ENCODE assay signal across 8 mouse cellular contexts in the genomic region with DNA sequence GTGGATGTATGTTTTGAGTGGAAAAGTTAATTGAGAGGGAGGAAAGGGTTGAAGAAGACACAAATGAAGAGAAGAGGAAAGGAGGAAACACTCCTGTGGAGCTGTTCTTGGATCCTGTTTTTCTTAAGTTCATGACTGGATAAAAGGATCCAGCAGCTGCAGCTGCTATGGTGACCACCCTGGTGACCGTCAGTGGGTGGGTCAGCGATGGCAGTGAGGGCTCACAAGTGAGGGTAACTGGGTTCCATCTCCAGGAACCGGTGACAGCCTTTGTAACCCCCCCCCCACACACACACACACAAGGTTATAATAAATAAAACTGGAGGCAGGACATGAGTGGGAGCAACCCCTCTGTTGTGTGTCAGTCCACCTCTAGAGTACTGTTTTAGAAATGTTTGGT. TPM values are rescaled to one million over a fixed set of nuclear protein-coding genes. Genes with fewer than 3 reads are reported as not detected.
A peak's percentile ranks its signal among the peaks of the same experiment; 100 is the strongest.
DNase-seq lines count a peak whose midpoint lies in the region; ATAC-seq and TF ChIP-seq lines count a peak whose summit lies in the region.

No protein-coding gene starts in this region.

- ATAC-seq in liver, embryonic 12.5 days: no peak
- no peak for ATAC-seq in stomach, postnatal 0 days (ENCODE audit: low FRiP score, low TSS enrichment)

- H3K4me2 ChIP-seq in liver, embryonic 12.5 days: peak overlapping the region; percentile 90
- H3K4me2 ChIP-seq in stomach, postnatal 0 days (replicated peaks; ENCODE audit: low read depth): peak overlapping the region; percentile 98

- no peaks in the 10 kb centered on the region for H3K27me3 ChIP-seq in heart, adult 2 months (ENCODE audit: control insufficient read depth, insufficient read depth, low read length)
- H3K27me3 ChIP-seq in thymus, adult 2 months (ENCODE audit: control insufficient read depth, insufficient read depth, low read length): no peaks in the 10 kb centered on the region
- peaks cover 52% of the 10 kb centered on the region for H3K27me3 ChIP-seq in liver, embryonic 12.5 days (replicated peaks)
- no peaks in the 10 kb centered on the region for H3K27me3 ChIP-seq in stomach, postnatal 0 days (ENCODE audit: control insufficient read depth, insufficient read depth, low read length)

- no peak overlapping the region for H3K9ac ChIP-seq in heart, adult 2 months (ENCODE audit: low read depth, low read length)
- H3K9ac ChIP-seq in liver, embryonic 12.5 days: 0 out of 2 replicates have a peak overlapping the region, but pooled peaks have one; percentile 50
- no peak overlapping the region for H3K9ac ChIP-seq in stomach, postnatal 0 days (ENCODE audit: low read length)

- no peaks in the 10 kb centered on the region; the same call in 1 of the 2 replicates for H3K79me2 ChIP-seq in heart, adult 2 months (replicated peaks; ENCODE audit: control insufficient read depth, insufficient read depth, low read length)

- H3K36me3 ChIP-seq in heart, adult 2 months (ENCODE audit: control insufficient read depth, insufficient read depth, low read length): peaks cover 2% of the 10 kb centered on the region
- H3K36me3 ChIP-seq in thymus, adult 2 months (ENCODE audit: control insufficient read depth, insufficient read depth, low read length): no peaks in the 10 kb centered on the region
- no peaks in the 10 kb centered on the region for H3K36me3 ChIP-seq in liver, embryonic 12.5 days
- H3K36me3 ChIP-seq in stomach, postnatal 0 days (ENCODE audit: control insufficient read depth, insufficient read depth, low read length): no peaks in the 10 kb centered on the region

- intact Hi-C loops in heart, adult 2 months (cut with DNase I): loop anchor here (2.0 to 5.0 kb wide), 3 partner anchors 72 to 91 kb away; a partner anchor contains a TSS
- intact Hi-C loops in heart, postnatal 14 days (cut with DNase I): loop anchor here (2.0 to 5.0 kb wide), 4 partner anchors 40 to 129 kb away; a partner anchor contains a TSS

- no peak for TF ChIP-seq CTCF in heart, adult 2 months (IDR thresholded peaks at IDR 0.05)
- TF ChIP-seq CTCF in thymus, adult 2 months (IDR thresholded peaks at IDR 0.05; ENCODE audit: borderline replicate concordance, control insufficient read depth, extremely low read depth, insufficient read depth, low read length, poor library complexity): no peak
- no peak for TF ChIP-seq CTCF in stomach, postnatal 0 days (IDR thresholded peaks at IDR 0.05; ENCODE audit: low read depth)

- peak overlapping the region; percentile 84 for H3K4me3 ChIP-seq in heart, adult 2 months
- H3K4me3 ChIP-seq in thymus, adult 2 months (ENCODE audit: control insufficient read depth, insufficient read depth, low read length): peak overlapping the region; percentile 82
- peak overlapping the region; percentile 66 for H3K4me3 ChIP-seq in liver, embryonic 12.5 days
- H3K4me3 ChIP-seq in stomach, postnatal 0 days (ENCODE audit: low read depth, low read length): peak overlapping the region; percentile 77

- no peak for TF ChIP-seq EP300 in heart, adult 2 months (IDR thresholded peaks at IDR 0.05; ENCODE audit: insufficient read depth, low read depth, low read length)
- TF ChIP-seq EP300 in stomach, postnatal 0 days (optimal IDR thresholded peaks at IDR 0.05): no peak

- no peaks in the 10 kb centered on the region for H3K9me3 ChIP-seq in liver, embryonic 12.5 days (replicated peaks)
- H3K9me3 ChIP-seq in stomach, postnatal 0 days (ENCODE audit: control insufficient read depth, low read length): no peaks in the 10 kb centered on the region

- no peak for DNase-seq in heart, adult 2 months
- no peak for DNase-seq in heart, postnatal 14 days
- DNase-seq in thymus, adult 2 months: no peak
- DNase-seq in thymus, postnatal 0 days (ENCODE audit: low spot score): no peak
- DNase-seq in stomach, postnatal 0 days (ENCODE audit: low spot score): no peak
- DNase-seq in layer of hippocampus, postnatal 36 days: no peak
- no peak for DNase-seq in adrenal gland, postnatal 4 days (ENCODE audit: low spot score in 2 of 2)

- TF ChIP-seq POLR2A in heart, adult 2 months (IDR thresholded peaks at IDR 0.05; ENCODE audit: insufficient read depth, low read depth, low read length): no peak
- no peak for TF ChIP-seq POLR2A in thymus, adult 2 months (IDR thresholded peaks at IDR 0.05; ENCODE audit: control insufficient read depth, extremely low read depth, insufficient read depth, low read length, poor library complexity)

- H3K4me1 ChIP-seq in heart, adult 2 months (ENCODE audit: control insufficient read depth, insufficient read depth, low read length): peaks cover 6% of the 10 kb centered on the region
- H3K4me1 ChIP-seq in thymus, adult 2 months (replicated peaks; ENCODE audit: control insufficient read depth, insufficient read depth, low read length): peaks cover 26% of the 10 kb centered on the region
- peaks cover 32% of the 10 kb centered on the region for H3K4me1 ChIP-seq in liver, embryonic 12.5 days
- no peaks in the 10 kb centered on the region for H3K4me1 ChIP-seq in stomach, postnatal 0 days (replicated peaks; ENCODE audit: control insufficient read depth, insufficient read depth)

- 32% methylated on average over 3 of the region's 3 CpGs for WGBS in heart, adult 2 months
- 70% methylated on average over 3 of the region's 3 CpGs for WGBS in thymus, adult 2 months
- WGBS in liver, embryonic 12.5 days (ENCODE audit: insufficient replicate concordance): 49% methylated on average over 3 of the region's 3 CpGs
- WGBS in stomach, postnatal 0 days: 50% methylated on average over 3 of the region's 3 CpGs

- H3K27ac ChIP-seq in heart, adult 2 months: no peak overlapping the region; the same call in 1 of the 2 replicates
- H3K27ac ChIP-seq in thymus, adult 2 months (ENCODE audit: control insufficient read depth, insufficient read depth, low read length): no peak overlapping the region
- no peak overlapping the region for H3K27ac ChIP-seq in liver, embryonic 12.5 days
- no peak overlapping the region for H3K27ac ChIP-seq in stomach, postnatal 0 days (replicated peaks)

RNA-seq across cellular contexts. Expression of a gene that starts 0.8 kb away (rescaled TPM):
- 10 to 100 TPM; 20.1 to 23.7 TPM for total RNA-seq in heart, adult 2 months (2021)
- polyA plus RNA-seq in heart, adult 2 months (2012; rRNA removed): 6.6 and 8.1 TPM in 2 replicates
- total RNA-seq in heart, postnatal 14 days (2021): 10 to 100 TPM; 30.1 to 34.3 TPM
- 60.3 and 61.8 TPM in 2 replicates for polyA plus RNA-seq in thymus, adult 2 months (2012; rRNA removed)
- 92.8 and 138 TPM in 2 replicates for polyA plus RNA-seq in thymus, postnatal 0 days (2015; fragmentation: Nextera tagmentation; extraction: Ambion mirVana)
- polyA plus RNA-seq in liver, embryonic 12.5 days (2016; fragmentation: Nextera tagmentation; extraction: Ambion mirVana): 2.8 and 4.1 TPM in 2 replicates
- polyA plus RNA-seq in stomach, postnatal 0 days (2015; fragmentation: Nextera tagmentation; extraction: Ambion mirVana): 10.9 and 11.9 TPM in 2 replicates
- total RNA-seq in layer of hippocampus, postnatal 36 days (2021): 10 to 100 TPM; 15.7 to 21.3 TPM
- 10 to 100 TPM; 41.4 to 41.7 TPM for total RNA-seq in adrenal gland, postnatal 4 days (2021)
